In genomic region chr11:111450811-111451494, GRCm38 (mm10) we compare ENCODE assay signal across 10 mouse cellular contexts.
A peak's percentile ranks its signal among the peaks of the same experiment; 100 is the strongest.
DNase-seq lines count a peak whose midpoint lies in the region; ATAC-seq and TF ChIP-seq lines count a peak whose summit lies in the region.
"Had no signal": no experiment of that assay in that cellular context is flagged by ENCODE, and none has a peak within 500 bp of the region (broad histone marks: within the 10 kb centered on the region; RNA-seq: fewer than 3 reads in every experiment).

No protein-coding gene starts in this region.

- no peak overlapping the region for H3K9ac ChIP-seq in heart, embryonic 16.5 days (ENCODE audit: low read length)
- H3K9ac ChIP-seq in liver, adult 2 months (ENCODE audit: low read depth, low read length), result no peak overlapping the region
- no peak overlapping the region for H3K9ac ChIP-seq in liver, embryonic 11.5 days (ENCODE audit: low read depth, low read length)

- H3K36me3 ChIP-seq in heart, embryonic 16.5 days (ENCODE audit: control insufficient read depth, insufficient read depth), result no peaks in the 10 kb centered on the region
- H3K36me3 ChIP-seq in liver, adult 2 months (ENCODE audit: control insufficient read depth, insufficient read depth, low read length), result no peaks in the 10 kb centered on the region
- no peaks in the 10 kb centered on the region for H3K36me3 ChIP-seq in liver, embryonic 11.5 days (ENCODE audit: control insufficient read depth, insufficient read depth, low read length)

- intact Hi-C loops in heart, postnatal 36 days (cut with DNase I), result no loop called here

- H3K9me3 ChIP-seq in heart, embryonic 16.5 days (replicated peaks; ENCODE audit: control insufficient read depth, low read length), result no peaks in the 10 kb centered on the region
- no peaks in the 10 kb centered on the region for H3K9me3 ChIP-seq in liver, embryonic 11.5 days (ENCODE audit: control insufficient read depth, low read length)

- peak overlapping the region; percentile 29 for H3K4me3 ChIP-seq in heart, embryonic 16.5 days (ENCODE audit: low read length)
- H3K4me3 ChIP-seq in liver, adult 2 months (ENCODE audit: insufficient read depth, low read depth, low read length), result peak overlapping the region; percentile 15; the same call in 1 of the 2 replicates
- no peak overlapping the region for H3K4me3 ChIP-seq in liver, embryonic 11.5 days (ENCODE audit: low read depth, low read length)

- WGBS in heart, embryonic 16.5 days, result 38% methylated on average over 3 of the region's 3 CpGs
- 77% methylated on average over 3 of the region's 3 CpGs for WGBS in liver, adult 2 months
- WGBS in liver, embryonic 11.5 days, result 81% methylated on average over 3 of the region's 3 CpGs

- peak; percentile 80 for ATAC-seq in heart, embryonic 16.5 days (replicated peaks; ENCODE audit: extremely low read depth, insufficient read depth, low FRiP score)
- ATAC-seq in liver, embryonic 11.5 days (replicated peaks; ENCODE audit: low FRiP score), result no peak
- ATAC-seq: intestine, embryonic 16.5 days had no signal

- peak; percentile 62 to 64 for DNase-seq in cerebellum, postnatal 14 days
- no peak for DNase-seq in cerebellum, adult 11 months
- DNase-seq in heart, postnatal 36 days, result no peak
- DNase-seq in liver, adult 2 months (ENCODE audit: extremely low read depth, low read depth, low spot score), result no peak
- DNase-seq in liver, embryonic 11.5 days (ENCODE audit: low spot score), result no peak
- DNase-seq in brain, embryonic 18.5 days (ENCODE audit: low read depth, low spot score), result peak; percentile 60
- no peak for DNase-seq in gastrocnemius, postnatal 10 days
- DNase-seq: B cell, adult 2 months had no signal

- no peak for TF ChIP-seq CTCF in liver, adult 2 months (IDR thresholded peaks at IDR 0.05; ENCODE audit: low read depth, low read length)

- TF ChIP-seq POLR2A in liver, adult 2 months (IDR thresholded peaks at IDR 0.05; ENCODE audit: extremely low read depth, insufficient read depth, low read length), result no peak

- H3K79me2 ChIP-seq in liver, adult 2 months (ENCODE audit: control insufficient read depth, insufficient read depth, low read length), result no peaks in the 10 kb centered on the region

- H3K4me2 ChIP-seq in heart, embryonic 16.5 days (ENCODE audit: low read depth, low read length), result peak overlapping the region; percentile 41
- no peak overlapping the region for H3K4me2 ChIP-seq in liver, embryonic 11.5 days

- H3K4me1 ChIP-seq in heart, embryonic 16.5 days (ENCODE audit: control insufficient read depth, insufficient read depth, low read length), result peaks cover 8% of the 10 kb centered on the region
- no peaks in the 10 kb centered on the region for H3K4me1 ChIP-seq in liver, adult 2 months (ENCODE audit: control insufficient read depth, insufficient read depth, low read length)
- H3K4me1 ChIP-seq in liver, embryonic 11.5 days (replicated peaks; ENCODE audit: control insufficient read depth, insufficient read depth, low read length), result no peaks in the 10 kb centered on the region

- peak overlapping the region; percentile 33 for H3K27ac ChIP-seq in heart, embryonic 16.5 days (ENCODE audit: low read length)
- H3K27ac ChIP-seq in liver, adult 2 months (replicated peaks; ENCODE audit: insufficient read depth, low read depth, low read length), result no peak overlapping the region
- H3K27ac ChIP-seq in liver, embryonic 11.5 days (ENCODE audit: low read depth, low read length), result no peak overlapping the region

- no peaks in the 10 kb centered on the region for H3K27me3 ChIP-seq in heart, embryonic 16.5 days (ENCODE audit: control insufficient read depth, insufficient read depth, low read length)
- no peaks in the 10 kb centered on the region for H3K27me3 ChIP-seq in liver, adult 2 months (ENCODE audit: control insufficient read depth, insufficient read depth, low read length)
- no peaks in the 10 kb centered on the region for H3K27me3 ChIP-seq in liver, embryonic 11.5 days (replicated peaks; ENCODE audit: control insufficient read depth, insufficient read depth, low read length)

Comparison
In these comparisons a context has a peak if more than half of its experiments do, and no peak if none do; other contexts are left out.
1. DNase-seq: peak in cerebellum, postnatal 14 days (2 of 2) and brain, embryonic 18.5 days (single experiment); none in cerebellum, adult 11 months (single experiment), heart, postnatal 36 days (0 of 2), liver, adult 2 months (single experiment), liver, embryonic 11.5 days (single experiment) and gastrocnemius, postnatal 10 days (single experiment).